Mouse (Mus musculus): ENCODE measurements at regions not wholly inside any gene's neighbourhood (a gene's known extent, or its start where the extent isn't known, plus 50 kb on each side); places are given as distances from the start of the nearest gene placed in this dataset.

DNA sequence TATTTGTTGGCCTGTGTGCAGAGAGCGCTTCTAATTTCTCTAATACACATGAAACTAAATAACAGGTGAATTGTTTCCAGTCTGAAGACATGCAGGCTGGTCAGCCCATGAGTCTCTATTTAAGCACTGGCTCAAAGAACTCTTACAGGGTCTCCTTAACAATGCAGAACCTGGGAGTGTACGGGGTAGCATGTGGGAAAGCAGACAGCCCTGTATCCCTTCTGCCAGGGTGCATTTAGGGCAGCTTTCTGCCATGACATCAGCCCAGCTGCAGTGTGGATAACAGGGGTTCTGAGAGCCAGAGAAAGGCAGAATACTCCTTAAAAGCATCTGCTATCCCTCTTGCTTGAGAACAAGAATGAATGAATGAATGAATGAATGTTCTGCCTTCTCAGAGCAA is 164.7 kb downstream of the Grb14 start:
- no peak for DNase-seq (ENCODE audit: low spot score)

DNA sequence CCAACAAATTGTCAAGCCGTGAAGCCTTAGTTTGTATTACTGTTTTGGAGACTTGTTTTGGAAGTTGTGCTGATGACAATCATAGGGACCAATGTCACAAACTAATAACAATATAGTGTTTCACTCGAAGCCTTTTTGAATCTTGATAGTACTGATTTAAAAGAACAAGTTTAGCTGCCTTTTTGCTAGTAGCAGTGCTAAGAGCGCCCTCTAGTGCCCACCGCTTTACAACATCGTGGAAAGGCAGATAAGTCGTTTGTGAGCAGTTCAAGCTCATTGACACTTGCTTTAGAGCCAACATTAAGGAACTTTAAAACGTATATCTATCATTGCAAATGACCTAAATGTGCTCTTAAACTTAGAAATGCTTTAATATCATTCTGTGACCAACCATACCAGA is 170.9 kb downstream of the Grb14 start:
- DNase-seq (ENCODE audit: low spot score): peak; percentile 90

DNA sequence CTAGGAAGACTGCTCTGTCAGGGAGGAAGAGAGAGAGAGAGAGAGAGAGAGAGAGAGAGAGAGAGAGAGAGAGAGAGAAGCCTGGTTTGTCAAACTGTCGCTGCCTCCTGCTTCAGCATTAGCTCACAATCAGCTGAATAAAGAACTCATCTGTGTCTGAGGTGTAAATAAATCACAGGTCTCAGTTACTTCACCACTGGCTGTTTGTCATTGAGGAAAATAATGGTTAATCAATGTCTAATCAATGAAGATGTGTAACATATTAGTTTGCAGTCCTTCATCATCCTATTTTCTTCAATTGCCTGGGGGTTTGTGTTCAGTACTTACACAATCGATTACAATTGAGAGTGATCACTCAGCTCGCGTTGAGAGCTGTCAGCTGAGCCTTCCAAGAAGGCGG is 171.9 kb downstream of the Grb14 start:
- peak; percentile 16 for DNase-seq (ENCODE audit: low spot score)

GRCm38 (mm10) chr2:64851096-64851495 is 173.7 kb downstream of the Grb14 start:
- DNase-seq (ENCODE audit: low spot score): no peak

DNA sequence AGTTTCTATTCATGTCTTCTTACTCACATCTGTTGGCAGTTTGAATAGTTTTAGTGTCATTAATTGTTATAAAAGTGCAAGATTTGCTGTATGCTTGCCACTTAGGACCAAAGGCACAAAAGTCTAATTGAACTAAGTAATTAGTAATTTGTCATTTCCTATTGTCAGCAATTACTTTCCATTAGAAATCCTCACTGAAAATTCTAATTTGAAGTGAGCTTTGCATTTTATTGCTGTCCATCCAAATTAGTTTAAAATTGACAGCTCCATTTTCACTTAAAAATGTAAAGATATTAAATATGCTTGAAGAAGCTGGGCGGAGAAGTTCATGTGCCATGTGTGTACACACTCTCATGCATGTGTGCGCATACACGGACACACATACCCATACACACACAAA is 174.1 kb downstream of the Grb14 start:
- no peak for DNase-seq (ENCODE audit: low spot score)

GRCm38 (mm10) chr2:64824494-64824893 is 200.3 kb downstream of the Grb14 start:
- no peak for DNase-seq (ENCODE audit: low spot score)

- no peak for DNase-seq (ENCODE audit: low spot score)
These were observed 200.9 kb downstream of the Grb14 start for GRCm38 (mm10) chr2:64823905-64824304.

GRCm38 (mm10) chr2:64823074-64823473 is 201.7 kb downstream of the Grb14 start:
- DNase-seq (ENCODE audit: low spot score): no peak

GRCm38 (mm10) chr2:64818159-64818558 is 206.6 kb downstream of the Grb14 start:
- DNase-seq (ENCODE audit: low spot score): no peak
